Mouse (Mus musculus) right cerebral cortex, postnatal 36 days (tissue): ENCODE measurements around the gene Gm17079.
A peak's percentile ranks its signal among the peaks of the same experiment; 100 is the strongest.
"Not testable (repeated sequence)": the region's sequence is repeated elsewhere in the genome, so short reads cannot be mapped to it uniquely, and the experiment has no call there.

Experiments used
- DNase-seq, 2 experiments: peaks; one replicate each; pipeline ENCODE4 v3.0.0; 2022; ENCODE audit warnings: low spot score in 2 of 2, mixed read lengths in 1 of 2

The Gm17079 gene

GRCm38 (mm10) chr14:51695368-51695767 is at the start of gene Gm17079:
Gm17079 (minus strand) TSS chr14:51695468.
- DNase-seq = not testable (repeated sequence)

GRCm38 (mm10) chr14:51740347-51741170 is 45.3 kb upstream of the Gm17079 start:
- no peak for DNase-seq

DNA sequence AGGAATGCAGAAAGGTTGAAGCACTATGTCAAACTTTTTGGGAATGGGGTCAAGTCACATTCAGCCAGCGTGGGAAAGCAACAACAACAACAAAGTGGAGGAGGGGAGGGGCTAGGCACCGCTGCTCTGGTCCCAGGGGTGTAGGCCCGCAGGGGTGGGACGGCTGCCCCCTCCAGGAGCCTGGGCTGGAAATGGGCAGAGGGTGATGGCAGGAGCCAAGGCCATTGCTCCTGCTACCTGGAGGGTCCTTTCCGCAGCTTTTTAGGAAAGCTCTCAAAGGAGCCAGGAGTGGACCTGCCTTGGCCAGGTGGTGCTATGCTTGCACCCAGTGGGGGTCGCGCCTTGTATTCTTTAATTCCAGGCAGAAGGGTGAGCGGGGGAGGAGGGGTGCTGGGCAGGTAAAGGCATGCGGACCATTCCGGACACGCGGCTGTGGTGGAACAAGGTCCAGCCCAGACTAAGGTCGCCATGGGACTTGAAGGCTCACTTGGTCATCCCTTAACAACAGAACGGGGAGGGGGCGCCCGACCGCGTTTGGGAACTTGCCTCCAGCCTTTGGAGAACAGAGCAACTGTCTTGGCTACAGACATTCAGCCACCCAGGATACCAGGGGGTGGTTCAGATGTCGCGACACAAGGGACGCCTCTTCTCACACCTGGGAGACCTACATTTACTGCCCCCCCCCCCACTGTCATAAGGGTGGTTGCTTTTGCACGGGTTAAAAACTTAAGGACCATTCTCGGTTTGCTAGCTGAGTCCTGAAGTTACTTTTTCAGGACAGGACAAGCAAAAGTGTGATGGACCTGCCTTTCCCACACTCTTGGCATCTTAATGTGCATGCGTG is 44.1 kb upstream of the Gm17079 start:
- DNase-seq = no peak

DNA sequence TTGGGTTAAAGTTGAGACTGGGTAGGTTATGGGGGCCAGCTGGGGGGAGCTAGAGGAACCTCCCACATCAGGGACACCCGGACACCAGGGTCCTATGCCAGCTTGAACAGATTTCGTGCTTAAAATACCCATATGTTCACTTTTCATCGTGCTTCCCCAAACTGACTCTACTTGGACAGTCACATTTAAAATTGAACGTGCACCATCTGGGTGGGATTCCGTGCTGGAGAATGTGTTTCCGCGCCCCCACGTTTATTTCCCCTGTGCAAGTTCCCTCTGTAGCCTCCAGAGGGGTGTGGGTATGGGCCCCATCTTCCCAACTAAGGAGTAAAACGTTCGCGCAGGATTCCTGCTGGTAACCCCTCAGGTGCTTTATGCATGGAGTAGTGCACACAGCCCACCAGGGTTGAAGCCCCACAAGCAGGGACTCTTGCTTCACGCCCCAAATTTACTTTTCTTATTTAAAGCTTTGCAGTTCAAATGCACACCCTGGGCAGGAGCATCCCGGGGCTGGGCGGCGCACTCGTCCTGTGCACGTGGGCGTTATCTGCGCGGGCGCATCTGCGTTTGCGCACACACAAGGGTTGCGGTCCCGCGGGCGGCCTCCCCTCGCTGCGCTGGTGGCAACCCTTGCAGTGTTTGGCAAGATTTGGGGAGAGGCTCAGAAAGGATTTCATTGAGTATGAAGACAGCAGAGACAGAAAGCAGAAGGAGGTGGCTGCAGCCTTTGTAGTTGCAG is 43.3 kb upstream of the Gm17079 start:
- DNase-seq = peak; percentile 5 to 10

DNA sequence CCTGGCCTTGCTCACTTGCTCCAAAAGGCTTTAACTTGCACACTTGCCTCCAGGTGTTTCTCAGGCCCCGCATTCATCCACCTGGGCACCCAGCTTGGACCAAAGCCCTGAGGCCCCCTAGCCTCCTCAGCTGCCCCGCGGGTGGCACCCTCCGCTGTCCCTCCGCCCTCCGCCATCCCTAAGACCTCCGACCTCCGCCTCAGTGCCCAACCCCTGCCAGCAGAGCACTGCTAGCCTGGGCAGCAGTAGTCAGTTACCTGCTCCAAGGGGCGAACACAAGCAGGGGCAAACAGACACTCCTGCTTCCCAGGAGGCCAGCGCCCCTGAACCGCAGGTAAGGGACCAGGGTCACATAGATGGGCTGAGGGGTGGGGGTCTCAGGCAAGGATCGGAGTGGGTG is 42.7 kb upstream of the Gm17079 start:
- no peak for DNase-seq

GRCm38 (mm10) chr14:51717083-51717482 is 21.8 kb upstream of the Gm17079 start, which contains the start of gene Gm5800:
Gm5800 (minus strand) TSS chr14:51717183.
- DNase-seq = no peak

- DNase-seq = no peak
Measured at GRCm38 (mm10) chr14:51677269-51677668, 18.0 kb downstream of the Gm17079 start.
